Mouse (Mus musculus) neutrophil, adult 65 days (primary cell): ENCODE results near the gene Ncoa5. TPM values are rescaled to one million over a fixed set of nuclear protein-coding genes. Genes with fewer than 3 reads are reported as not detected.

Experiments used
- total RNA-seq: library from RNA; stranded (reverse); gene quantifications from 2 replicates; pipeline ENCODE4 v1.2.4, GENCODE M21; 2023

Gene Ncoa5
- total RNA-seq = 13.5 TPM in 2 replicates

GRCm38 (mm10) chr2:165034131-165035057, at the start of gene Ncoa5:
TSS of gene Ncoa5 (minus strand) at chr2:165034867.

GRCm38 (mm10) chr2:165054888-165055852, 20.5 kb upstream of the Ncoa5 start, which contains the start of gene Cd40:
TSS of gene Cd40 (plus strand) at chr2:165055627.

GRCm38 (mm10) chr2:164960716-164961441, 73.8 kb downstream of the Ncoa5 start, which contains the start of gene Slc12a5:
TSS of gene Slc12a5 (plus strand) at chr2:164960802.

Other genes starting within 250 kb of the Ncoa5 start
- gene Snx21, start 249.0 kb downstream of the Ncoa5 start, total RNA-seq = 2.2 and 2.6 TPM in 2 replicates
- gene Acot8, start 230.0 kb downstream of the Ncoa5 start, total RNA-seq = 44.2 and 45.5 TPM in 2 replicates
- gene Zswim3, start 229.8 kb downstream of the Ncoa5 start, total RNA-seq = 1.5 and 1.7 TPM in 2 replicates
- gene Zswim1, start 212.2 kb downstream of the Ncoa5 start, total RNA-seq = 3.1 and 4.0 TPM in 2 replicates
- gene Spata25, start 206.3 kb downstream of the Ncoa5 start, total RNA-seq = not detected in 2 replicates
- gene Ctsa, start 202.0 kb downstream of the Ncoa5 start, total RNA-seq = 149 and 152 TPM in 2 replicates
- 0.66 and 1.6 TPM in 2 replicates for gene Neurl2, start 201.4 kb downstream of the Ncoa5 start, total RNA-seq
- 1.7 and 3.0 TPM in 2 replicates for gene Pltp, start 177.2 kb downstream of the Ncoa5 start, total RNA-seq
- 48.8 and 69.6 TPM in 2 replicates for gene Pcif1, start 155.6 kb downstream of the Ncoa5 start, total RNA-seq
- 32.4 and 36.5 TPM in 2 replicates for gene Zfp335, start 123.1 kb downstream of the Ncoa5 start, total RNA-seq
- gene Mmp9, start 94.1 kb downstream of the Ncoa5 start, total RNA-seq = 2,237 and 2,648 TPM in 2 replicates
- gene Slc12a5, start 74.1 kb downstream of the Ncoa5 start, total RNA-seq = 6.8 and 7.2 TPM in 2 replicates
- 7.7 and 8.0 TPM in 2 replicates for gene Cd40, start 20.8 kb upstream of the Ncoa5 start, total RNA-seq
- not detected in 2 replicates for gene 1700025C18Rik, start 55.9 kb upstream of the Ncoa5 start, total RNA-seq
- not detected in 2 replicates for gene Cdh22, start 200.0 kb upstream of the Ncoa5 start, total RNA-seq